Mouse (Mus musculus) macrophage (primary cell): ENCODE results near the gene Trim75. TPM values are rescaled to one million over a fixed set of nuclear protein-coding genes. Genes with fewer than 3 reads are reported as not detected.
"Not testable (repeated sequence)": the region's sequence is repeated elsewhere in the genome, so short reads cannot be mapped to it uniquely, and the experiment has no call there.

Source experiments
- H3K27ac ChIP-seq: fragments of 350-480 bp; formaldehyde crosslinking; 2 replicates; pipeline ENCODE4 v1.9.0; 2021
- H3K36me3 ChIP-seq: fragments of 350-480 bp; formaldehyde crosslinking; 2 replicates; pipeline ENCODE4 v1.9.0; 2021; ENCODE audit errors: inconsistent target
- H3K4me3 ChIP-seq: fragments of 350-480 bp; formaldehyde crosslinking; 2 replicates; pipeline ENCODE4 v1.9.0; 2021; ENCODE audit errors: inconsistent target
- H3K79me2 ChIP-seq: fragments of 350-480 bp; formaldehyde crosslinking; 2 replicates; pipeline ENCODE4 v1.9.0; 2021; ENCODE audit errors: inconsistent target
- WGBS: methylation state at CpG from one replicate; pipeline ENCODE4 v1.1.7; 2026; ENCODE audit warnings: inconsistent platforms; ENCODE audit not compliant: missing documents; 5-methylcytosine and 5-hydroxymethylcytosine counted together
- polyA plus RNA-seq: library from polyadenylated mRNA; stranded (reverse); fragments of 250-400 nt; gene quantifications from 3 replicates; pipeline ENCODE4 v1.2.4, GENCODE M21; 2018; ENCODE audit warnings: inconsistent platforms
- total RNA-seq, 78 experiments: library from RNA; depleted of rRNA; stranded (reverse); fragments of 250-400 nt; gene quantifications; 1 replicate in 9 of 78; 2 replicates in 24 of 78; 3 replicates in 43 of 78; 4 replicates in 2 of 78; pipeline ENCODE4 v1.2.4; 2018; ENCODE audit warnings: inconsistent platforms in 56 of 78

The Trim75 gene
- not detected for total RNA-seq (2018; cell fraction: chromatin; rRNA removed)
- not detected for total RNA-seq (2018; cell fraction: cytosol; rRNA removed)
- total RNA-seq (2018; cell fraction: nucleus; rRNA removed), result not detected
- polyA plus RNA-seq, result not detected in 3 replicates

- H3K27ac ChIP-seq, result no peak within 1 kb of the TSS
- no peaks in the 10 kb centered on the region for H3K36me3 ChIP-seq
- H3K4me3 ChIP-seq, result no peak within 1 kb of the TSS
- 96% methylated on average over 4 of the region's 4 CpGs for WGBS
- no peaks in the 10 kb centered on the region for H3K79me2 ChIP-seq
These were observed at the start of gene Trim75 for GRCm38 (mm10) chr8:64987731-64988130. Trim75 (minus strand) TSS chr8:64987831.

GRCm38 (mm10) chr8:65037117-65037533, 49.5 kb upstream of the Trim75 start, which contains the start of gene Apela:
Apela (minus strand) TSS chr8:65037336.
- Histone ChIP-seq H3K36me3 (no peaks in the 10 kb centered on the region), H3K27ac (no peak within 1 kb of the TSS), H3K4me3 (no peak within 1 kb of the TSS), H3K79me2 (no peaks in the 10 kb centered on the region)
- 4% methylated on average over 8 of the region's 8 CpGs for WGBS

- Histone ChIP-seq H3K79me2 (no peaks in the 10 kb centered on the region), H3K4me3 (no peak overlapping the region), H3K27ac (no peak overlapping the region), H3K36me3 (no peaks in the 10 kb centered on the region)
- 81% methylated on average over 2 of the region's 2 CpGs for WGBS
These were observed 46.5 kb upstream of the Trim75 start for GRCm38 (mm10) chr8:65034136-65034535.

GRCm38 (mm10) chr8:65033056-65033455, 45.4 kb upstream of the Trim75 start:
- 91% methylated on average over 13 of the region's 13 CpGs for WGBS
- H3K27ac ChIP-seq, result no peak overlapping the region
- no peaks in the 10 kb centered on the region for H3K36me3 ChIP-seq

GRCm38 (mm10) chr8:65032107-65032506, 44.5 kb upstream of the Trim75 start:
- WGBS, result no CpG with 5 or more reads among the region's 1 CpGs
- no peaks in the 10 kb centered on the region for H3K79me2 ChIP-seq
- no peak overlapping the region for H3K4me3 ChIP-seq
- H3K36me3 ChIP-seq, result no peaks in the 10 kb centered on the region
- H3K27ac ChIP-seq, result no peak overlapping the region

More at GRCm38 (mm10) chr8:65033056-65033455, 45.4 kb upstream of the Trim75 start:
- Histone ChIP-seq H3K4me3 (no peak overlapping the region), H3K79me2 (no peaks in the 10 kb centered on the region)

- no peak overlapping the region for H3K4me3 ChIP-seq
These were observed 43.3 kb upstream of the Trim75 start for GRCm38 (mm10) chr8:65030735-65031485.

GRCm38 (mm10) chr8:65029776-65030175, 42.1 kb upstream of the Trim75 start:
- H3K36me3 ChIP-seq, result no peaks in the 10 kb centered on the region
- H3K27ac ChIP-seq, result no peak overlapping the region
- WGBS, result 98% methylated on average over 4 of the region's 4 CpGs
- H3K79me2 ChIP-seq, result no peaks in the 10 kb centered on the region
- H3K4me3 ChIP-seq, result no peak overlapping the region

More at GRCm38 (mm10) chr8:65030735-65031485, 43.3 kb upstream of the Trim75 start:
- no peaks in the 10 kb centered on the region for H3K36me3 ChIP-seq
- 95% methylated on average over 4 of the region's 4 CpGs for WGBS
- H3K27ac ChIP-seq, result no peak overlapping the region
- no peaks in the 10 kb centered on the region for H3K79me2 ChIP-seq

GRCm38 (mm10) chr8:65028959-65029686, 41.5 kb upstream of the Trim75 start:
- Histone ChIP-seq H3K79me2 (no peaks in the 10 kb centered on the region), H3K36me3 (no peaks in the 10 kb centered on the region), H3K27ac (no peak overlapping the region), H3K4me3 (no peak overlapping the region)
- WGBS, result 88% methylated on average over 12 of the region's 12 CpGs

GRCm38 (mm10) chr8:65022485-65022884, 34.9 kb upstream of the Trim75 start:
- Histone ChIP-seq H3K36me3 (no peaks in the 10 kb centered on the region), H3K4me3 (no peak overlapping the region), H3K27ac (no peak overlapping the region), H3K79me2 (no peaks in the 10 kb centered on the region)
- 49% methylated on average over 8 of the region's 8 CpGs for WGBS

GRCm38 (mm10) chr8:65018423-65018822, 30.8 kb upstream of the Trim75 start, which contains the start of the genes Trim61 and Trim60:
Trim61 (minus strand) TSS chr8:65018523.
Trim60 (minus strand) TSS chr8:65018584.
- no peak within 1 kb of the TSS for H3K27ac ChIP-seq
- H3K4me3 ChIP-seq, result no peak within 1 kb of the TSS
- H3K79me2 ChIP-seq, result no peaks in the 10 kb centered on the region
- 83% methylated on average over 8 of the region's 8 CpGs for WGBS
- H3K36me3 ChIP-seq, result no peaks in the 10 kb centered on the region

- not testable (repeated sequence) for H3K4me3 ChIP-seq, H3K27ac ChIP-seq, H3K36me3 ChIP-seq, H3K79me2 ChIP-seq
- WGBS, result 89% methylated on average over 6 of the region's 6 CpGs
These were observed 20.0 kb upstream of the Trim75 start for GRCm38 (mm10) chr8:65007616-65008015.

- Histone ChIP-seq H3K4me3 (no peak overlapping the region), H3K27ac (no peak overlapping the region), H3K36me3 (no peaks in the 10 kb centered on the region), H3K79me2 (no peaks in the 10 kb centered on the region)
- 95% methylated on average over 4 of the region's 4 CpGs for WGBS
These were observed 11.3 kb upstream of the Trim75 start for GRCm38 (mm10) chr8:64998806-64999365.

- 72% methylated on average over 20 of the region's 20 CpGs for WGBS
These were observed 4.3 kb downstream of the Trim75 start for GRCm38 (mm10) chr8:64983150-64983897.

GRCm38 (mm10) chr8:64962836-64963235, 24.8 kb downstream of the Trim75 start:
- Histone ChIP-seq H3K79me2 (no peaks in the 10 kb centered on the region), H3K36me3 (peaks cover 75% of the 10 kb centered on the region), H3K4me3 (no peak overlapping the region), H3K27ac (no peak overlapping the region)

More at GRCm38 (mm10) chr8:64983150-64983897, 4.3 kb downstream of the Trim75 start:
- Histone ChIP-seq H3K36me3 (no peaks in the 10 kb centered on the region), H3K4me3 (no peak overlapping the region), H3K27ac (no peak overlapping the region), H3K79me2 (no peaks in the 10 kb centered on the region)
